Mouse (Mus musculus) liver, postnatal 0 days (tissue): ENCODE measurements at regions not wholly inside any gene's neighbourhood (a gene's known extent, or its start where the extent isn't known, plus 50 kb on each side); places are given as distances from the start of the nearest gene placed in this dataset.

ENCODE experiments used
- ATAC-seq: fragments of 200-750 bp; cut with Nextera tagmentation; 2 replicates; pipeline ENCODE4 v1.8.0; 2017; ENCODE audit warnings: mild to moderate bottlenecking, moderate library complexity
- DNase-seq: peaks from one replicate; pipeline ENCODE4 v3.0.0-alpha.2; 2016
- H3K27ac ChIP-seq: fragments of 300-500 bp; sonication (generic); 2 replicates; pipeline ENCODE4 v1.5.1; 2014; ENCODE audit warnings: antibody characterized with exemption, moderate library complexity, mild to moderate bottlenecking, low read depth
- H3K27me3 ChIP-seq: fragments of 300-500 bp; sonication (generic); 2 replicates; pipeline ENCODE4 v1.6.1; 2014; ENCODE audit warnings: low read length, control low read depth, mixed read lengths; ENCODE audit not compliant: insufficient read depth
- H3K36me3 ChIP-seq: fragments of 300-500 bp; sonication (generic); replicated peaks from 2 replicates; pipeline ENCODE4 v1.6.1; 2014; ENCODE audit warnings: mild to moderate bottlenecking, control low read depth, low read length, moderate library complexity, mixed read lengths; ENCODE audit not compliant: insufficient read depth
- H3K4me1 ChIP-seq: fragments of 300-500 bp; sonication (generic); 2 replicates; pipeline ENCODE4 v1.6.1; 2014; ENCODE audit warnings: antibody characterized with exemption, mild to moderate bottlenecking, control low read depth; ENCODE audit not compliant: insufficient read depth
- H3K4me2 ChIP-seq: fragments of 300-500 bp; sonication (generic); 2 replicates; pipeline ENCODE4 v1.6.1; 2014; ENCODE audit warnings: low read depth, mild to moderate bottlenecking, low read length, moderate library complexity, mixed read lengths
- H3K4me3 ChIP-seq: fragments of 300-500 bp; sonication (generic); 2 replicates; pipeline ENCODE4 v1.5.1; 2014; ENCODE audit warnings: low read depth, low read length
- H3K9ac ChIP-seq: fragments of 300-500 bp; sonication (generic); replicated peaks from 2 replicates; pipeline ENCODE4 v1.6.1; 2014; ENCODE audit warnings: mild to moderate bottlenecking, moderate library complexity
- H3K9me3 ChIP-seq: fragments of 300-500 bp; sonication (generic); 2 replicates; pipeline ENCODE4 v1.6.1; 2016; ENCODE audit warnings: mild to moderate bottlenecking, control low read depth, low read length, mixed read lengths
- CTCF ChIP-seq: sonication (generic); IDR thresholded peaks from 2 replicates; pipeline ENCODE4 v1.5.1; 2016; ENCODE audit warnings: antibody characterized with exemption, low read depth
- EP300 ChIP-seq: IDR thresholded peaks from 2 replicates; pipeline ENCODE4 v1.6.1; 2016; ENCODE audit warnings: antibody characterized with exemption, low read depth, mild to moderate bottlenecking
- WGBS: fragments of 180-500 bp; shearing (Covaris S2); extraction: QIAGEN DNeasy Blood & Tissue Kit; methylation state at CpG from one replicate; pipeline ENCODE4 v1.1.7; 2014; ENCODE audit not compliant: insufficient replicate concordance; 5-methylcytosine and 5-hydroxymethylcytosine counted together

DNA sequence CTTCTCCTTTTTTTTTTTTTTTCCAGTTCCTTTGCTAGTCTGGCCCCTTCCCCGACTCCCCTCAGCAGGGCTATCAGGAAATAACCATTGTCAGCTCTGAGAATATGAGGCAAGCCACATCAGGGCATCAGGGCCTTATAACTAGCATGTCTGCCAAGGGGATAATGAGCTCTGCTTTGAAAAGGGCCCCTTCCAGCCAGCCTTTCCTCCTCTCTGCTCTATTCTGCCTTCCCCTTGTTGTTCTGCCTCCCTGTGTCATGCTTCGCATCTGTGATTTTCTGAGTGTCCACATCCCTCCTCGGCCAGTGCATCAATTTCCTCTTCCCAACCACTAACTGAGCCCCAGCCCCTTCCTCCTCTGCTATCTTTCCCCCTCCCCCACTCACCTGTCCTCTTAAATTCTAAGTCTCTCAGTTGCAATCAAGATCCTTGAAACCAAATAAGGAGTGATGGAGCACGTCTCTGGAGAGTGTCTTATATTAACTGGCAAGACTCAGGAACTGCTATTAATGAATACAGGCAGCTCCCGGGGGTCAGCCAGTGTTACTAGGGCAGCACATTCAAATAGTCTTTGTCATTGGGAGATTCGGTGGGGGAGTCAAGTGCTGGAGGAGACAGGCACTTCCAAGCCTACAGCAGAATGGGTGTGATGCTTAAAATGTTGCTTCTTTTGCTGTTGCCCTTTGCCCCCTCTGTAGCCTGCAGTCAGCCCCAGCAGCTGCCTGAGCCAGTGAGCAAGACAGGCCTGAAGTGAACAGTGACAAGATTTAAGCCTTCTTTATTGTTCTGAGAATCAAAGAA is 155.3 kb downstream of the Olfm4 start:
- no peak for ATAC-seq
- H3K27ac ChIP-seq, result no peak overlapping the region
- no peaks in the 10 kb centered on the region for H3K9me3 ChIP-seq
- no peak overlapping the region for H3K4me3 ChIP-seq
- DNase-seq, result no peak
- H3K9ac ChIP-seq, result no peak overlapping the region
- no peaks in the 10 kb centered on the region for H3K4me1 ChIP-seq
- no peaks in the 10 kb centered on the region for H3K36me3 ChIP-seq
- WGBS, result 38% methylated on average over 6 of the region's 6 CpGs
- no peak for TF ChIP-seq CTCF
- no peak for TF ChIP-seq EP300
- H3K27me3 ChIP-seq, result no peaks in the 10 kb centered on the region
- H3K4me2 ChIP-seq, result no peak overlapping the region

GRCm38 (mm10) chr14:80157002-80157401 is 173.1 kb downstream of the Olfm4 start:
- TF ChIP-seq CTCF (no peak), EP300 (no peak)
- no peaks in the 10 kb centered on the region for H3K27me3 ChIP-seq
- H3K4me3 ChIP-seq, result no peak overlapping the region
- DNase-seq (peak; percentile 26), ATAC-seq (no peak)
- H3K4me2 ChIP-seq, result no peak overlapping the region
- WGBS, result 36% methylated on average over 6 of the region's 6 CpGs
- H3K9me3 ChIP-seq, result no peaks in the 10 kb centered on the region
- no peak overlapping the region for H3K27ac ChIP-seq
- H3K36me3 ChIP-seq, result no peaks in the 10 kb centered on the region
- no peak overlapping the region for H3K9ac ChIP-seq
- no peaks in the 10 kb centered on the region for H3K4me1 ChIP-seq

- DNase-seq (no peak), ATAC-seq (no peak)
- Histone ChIP-seq H3K4me3 (no peak overlapping the region), H3K9ac (no peak overlapping the region), H3K4me2 (no peak overlapping the region), H3K27me3 (no peaks in the 10 kb centered on the region), H3K9me3 (no peaks in the 10 kb centered on the region), H3K36me3 (no peaks in the 10 kb centered on the region), H3K27ac (no peak overlapping the region), H3K4me1 (no peaks in the 10 kb centered on the region)
- TF ChIP-seq CTCF (no peak), EP300 (no peak)
- WGBS, result 40% methylated on average over 1 of the region's 1 CpGs
Measured at GRCm38 (mm10) chr14:80169211-80169610, 185.3 kb downstream of the Olfm4 start.

GRCm38 (mm10) chr14:80170450-80171180 is 186.7 kb downstream of the Olfm4 start:
- Histone ChIP-seq H3K27ac (no peak overlapping the region), H3K27me3 (no peaks in the 10 kb centered on the region), H3K9me3 (no peaks in the 10 kb centered on the region), H3K9ac (no peak overlapping the region), H3K4me3 (no peak overlapping the region), H3K36me3 (no peaks in the 10 kb centered on the region), H3K4me2 (no peak overlapping the region), H3K4me1 (no peaks in the 10 kb centered on the region)
- TF ChIP-seq EP300, result no peak
- no peak for TF ChIP-seq CTCF
- no peak for DNase-seq
- no peak for ATAC-seq
- 19% methylated on average over 11 of the region's 11 CpGs for WGBS

- WGBS, result 50% methylated on average over 4 of the region's 4 CpGs
- Histone ChIP-seq H3K4me2 (no peak overlapping the region), H3K4me1 (no peaks in the 10 kb centered on the region), H3K9ac (no peak overlapping the region), H3K27me3 (no peaks in the 10 kb centered on the region), H3K36me3 (no peaks in the 10 kb centered on the region), H3K27ac (no peak overlapping the region), H3K9me3 (no peaks in the 10 kb centered on the region), H3K4me3 (no peak overlapping the region)
- no peak for TF ChIP-seq CTCF
- no peak for TF ChIP-seq EP300
- DNase-seq (no peak), ATAC-seq (no peak)
Measured at GRCm38 (mm10) chr14:80172799-80173484, 189.1 kb downstream of the Olfm4 start.

DNA sequence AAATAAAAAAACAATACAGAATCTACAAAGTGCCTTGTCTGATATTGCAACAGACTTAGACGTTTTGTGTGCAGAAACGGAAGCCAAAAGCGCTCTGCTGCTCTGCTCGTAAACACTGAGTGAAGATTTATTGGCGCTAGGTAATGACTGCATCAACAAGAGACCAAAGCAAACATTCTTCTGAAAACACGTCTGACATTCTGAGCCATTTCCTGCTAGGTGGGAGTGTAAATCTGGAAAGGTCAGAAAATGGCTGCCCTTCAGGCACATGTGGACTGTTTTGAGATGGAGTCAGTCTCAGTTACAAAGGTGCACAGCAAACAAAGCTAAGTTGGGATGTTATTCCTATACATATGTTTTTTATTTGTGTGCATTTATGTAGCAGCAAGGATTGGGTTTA is 192.6 kb downstream of the Olfm4 start:
- WGBS, result 43% methylated on average over 6 of the region's 6 CpGs
- Histone ChIP-seq H3K27ac (no peak overlapping the region), H3K9me3 (no peaks in the 10 kb centered on the region), H3K4me3 (no peak overlapping the region), H3K9ac (no peak overlapping the region), H3K4me1 (no peaks in the 10 kb centered on the region), H3K36me3 (no peaks in the 10 kb centered on the region), H3K27me3 (no peaks in the 10 kb centered on the region), H3K4me2 (no peak overlapping the region)
- ATAC-seq (no peak), DNase-seq (no peak)
- no peak for TF ChIP-seq CTCF
- no peak for TF ChIP-seq EP300
